11 mouse cellular contexts compared by ENCODE assay signal in the genomic region with DNA sequence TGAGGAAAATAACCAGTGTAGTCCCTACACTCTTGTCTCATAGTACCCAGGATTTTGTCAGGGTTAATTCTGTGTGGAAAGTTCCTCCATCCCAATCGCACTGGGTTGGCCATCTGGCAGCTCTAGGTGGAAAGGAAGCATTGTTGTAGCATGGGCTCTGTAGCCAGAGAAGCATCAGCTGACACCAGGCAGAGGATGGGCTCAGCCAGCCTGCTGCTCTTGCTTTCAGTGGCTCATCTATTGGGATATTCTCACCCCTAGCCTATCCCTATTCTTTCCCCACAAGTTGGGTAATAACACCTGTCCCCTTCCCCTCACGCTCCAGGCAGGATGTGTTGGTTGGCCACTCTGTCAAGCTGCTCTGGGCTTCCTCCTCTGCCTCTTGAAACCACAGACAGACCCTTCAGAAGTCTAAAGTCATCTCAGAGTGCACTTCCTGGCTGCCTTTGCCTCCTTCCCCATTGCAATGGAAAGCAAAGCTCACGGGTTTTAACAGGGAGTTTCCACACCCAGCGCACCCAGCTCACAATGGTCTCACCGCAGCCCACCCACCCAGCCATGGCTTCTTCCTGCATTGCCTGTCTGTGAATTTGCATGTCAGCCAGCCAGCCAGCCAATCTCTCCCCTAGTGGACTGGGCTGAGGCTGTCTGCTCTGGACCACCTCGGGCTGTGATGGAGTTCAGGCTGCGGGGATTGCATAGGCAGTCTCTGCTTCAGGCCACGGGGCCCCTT. TPM values are rescaled to one million over a fixed set of nuclear protein-coding genes. Genes with fewer than 3 reads are reported as not detected.
DNase-seq lines count a peak whose midpoint lies in the region; ATAC-seq lines count a peak whose summit lies in the region.
"Had no signal": no experiment of that assay in that cellular context is flagged by ENCODE, and none has a peak within 500 bp of the region (broad histone marks: within the 10 kb centered on the region; RNA-seq: fewer than 3 reads in every experiment).

No protein-coding gene starts in this region.

- peaks cover 11% of the 10 kb centered on the region for H3K4me1 ChIP-seq in midbrain, embryonic 10.5 days
- no peaks in the 10 kb centered on the region for H3K4me1 ChIP-seq in midbrain, embryonic 15.5 days

- no peak overlapping the region for H3K4me2 ChIP-seq in midbrain, embryonic 15.5 days

- no peak overlapping the region for H3K4me3 ChIP-seq in midbrain, embryonic 10.5 days
- no peak overlapping the region for H3K4me3 ChIP-seq in midbrain, embryonic 15.5 days

- peak; percentile 22 for DNase-seq in cerebellum, adult 9-11 months
- no peak for DNase-seq in cerebellum, adult 9-10 months
- DNase-seq in midbrain, embryonic 10.5 days (ENCODE audit: low spot score) = peak; percentile 40
- no peak for DNase-seq in adrenal gland, postnatal 14 days
- DNase-seq in gastrocnemius, adult 8-10 months (ENCODE audit: low spot score in 2 of 2) = no peak

- no peak for ATAC-seq in midbrain, embryonic 15.5 days (replicated peaks)
- peak; percentile 91 for ATAC-seq in inflammation-experienced regulatory T-cells, adult 6 months
- peak; percentile 32 for ATAC-seq in neutrophil, adult 5-6 weeks (ENCODE audit: extremely low read depth, insufficient number of reproducible peaks, low FRiP score, poor library complexity, severe bottlenecking)

- WGBS in midbrain, embryonic 10.5 days = 56% methylated on average over 8 of the region's 8 CpGs
- WGBS in midbrain, embryonic 15.5 days = 39% methylated on average over 8 of the region's 8 CpGs

- peak overlapping the region; percentile 59 for H3K27ac ChIP-seq in midbrain, embryonic 10.5 days (replicated peaks)
- no peak overlapping the region for H3K27ac ChIP-seq in midbrain, embryonic 15.5 days

- no peak overlapping the region for H3K9ac ChIP-seq in midbrain, embryonic 15.5 days

- H3K36me3 ChIP-seq in midbrain, embryonic 10.5 days = no peaks in the 10 kb centered on the region
- H3K36me3 ChIP-seq in midbrain, embryonic 15.5 days (replicated peaks) = no peaks in the 10 kb centered on the region

- no peaks in the 10 kb centered on the region for H3K9me3 ChIP-seq in midbrain, embryonic 10.5 days (replicated peaks)
- no peaks in the 10 kb centered on the region for H3K9me3 ChIP-seq in midbrain, embryonic 15.5 days

- no peaks in the 10 kb centered on the region for H3K27me3 ChIP-seq in midbrain, embryonic 10.5 days (ENCODE audit: low read depth, poor library complexity, severe bottlenecking)
- H3K27me3 ChIP-seq in midbrain, embryonic 15.5 days (replicated peaks) = no peaks in the 10 kb centered on the region

RNA-seq across cellular contexts. Expression of a gene that starts 15.0 kb away (rescaled TPM):
- polyA plus RNA-seq in midbrain, embryonic 10.5 days (2016; fragmentation: Nextera tagmentation; extraction: Ambion mirVana) = 5.9 and 6.7 TPM in 2 replicates
- 8.0 and 8.1 TPM in 2 replicates for polyA plus RNA-seq in midbrain, embryonic 15.5 days (2015; fragmentation: Nextera tagmentation; extraction: Ambion mirVana)
- 1 to 10 TPM in 1 of 3 experiments, under 1 TPM in 2; 0.29 to 1.2 (median 0.43) TPM for polyA plus RNA-seq in inflammation-experienced regulatory T-cells, adult 6 months (2017; shearing (Covaris generic))
- 12.9 and 15.5 TPM in 2 replicates for total RNA-seq in neutrophil, adult 5-6 weeks (2017)
- 2.4 and 3.8 TPM in 2 replicates for total RNA-seq in adrenal gland, postnatal 14 days (2021)
- under 1 TPM in 2 of 4 experiments, not detected in 2; 0.11 to 0.24 TPM for total RNA-seq in gastrocnemius, adult 8-10 months (2022)

RNA-seq across cellular contexts. Expression of a gene that starts 31.3 kb away (rescaled TPM):
- polyA plus RNA-seq in midbrain, embryonic 10.5 days (2016; fragmentation: Nextera tagmentation; extraction: Ambion mirVana) = not detected in 2 replicates
- 0.03 TPM in 1 of 2 replicates, not detected in the other for polyA plus RNA-seq in midbrain, embryonic 15.5 days (2015; fragmentation: Nextera tagmentation; extraction: Ambion mirVana)
- polyA plus RNA-seq in inflammation-experienced regulatory T-cells, adult 6 months (2017; shearing (Covaris generic)) = not detected
- total RNA-seq in neutrophil, adult 5-6 weeks (2017) = not detected in 2 replicates
- 0.22 and 0.30 TPM in 2 replicates for total RNA-seq in adrenal gland, postnatal 14 days (2021)
- 100 to 1,000 TPM in 2 of 4 experiments, 10 to 100 TPM in 2; 68.7 to 171 (median 104) TPM for total RNA-seq in gastrocnemius, adult 8-10 months (2022)
- polyA plus RNA-seq: small intestine, adult 2 months had no signal

RNA-seq across cellular contexts. Expression of a gene that starts 37.2 kb away (rescaled TPM):
- polyA plus RNA-seq in midbrain, embryonic 10.5 days (2016; fragmentation: Nextera tagmentation; extraction: Ambion mirVana) = not detected in 2 replicates
- not detected in 2 replicates for polyA plus RNA-seq in midbrain, embryonic 15.5 days (2015; fragmentation: Nextera tagmentation; extraction: Ambion mirVana)
- polyA plus RNA-seq in inflammation-experienced regulatory T-cells, adult 6 months (2017; shearing (Covaris generic)) = 100 to 1,000 TPM in 1 of 3 experiments, 10 to 100 TPM in 2; 58.7 to 102 (median 87.0) TPM
- total RNA-seq in neutrophil, adult 5-6 weeks (2017) = not detected in 2 replicates
- total RNA-seq in adrenal gland, postnatal 14 days (2021) = 0.41 TPM in 1 of 2 replicates, not detected in the other
- total RNA-seq in gastrocnemius, adult 8-10 months (2022) = not detected
- total RNA-seq: left cerebral cortex, postnatal 10 days had no signal
- polyA plus RNA-seq: C2C12 had no signal

RNA-seq across cellular contexts. Expression of a gene that starts 55.5 kb away (rescaled TPM):
- 40.4 and 42.1 TPM in 2 replicates for polyA plus RNA-seq in midbrain, embryonic 10.5 days (2016; fragmentation: Nextera tagmentation; extraction: Ambion mirVana)
- polyA plus RNA-seq in midbrain, embryonic 15.5 days (2015; fragmentation: Nextera tagmentation; extraction: Ambion mirVana) = 41.5 and 48.3 TPM in 2 replicates
- polyA plus RNA-seq in inflammation-experienced regulatory T-cells, adult 6 months (2017; shearing (Covaris generic)) = 10 to 100 TPM; 17.6 to 21.3 (median 18.1) TPM
- total RNA-seq in neutrophil, adult 5-6 weeks (2017) = 25.1 and 29.1 TPM in 2 replicates
- 21.6 and 22.6 TPM in 2 replicates for total RNA-seq in adrenal gland, postnatal 14 days (2021)
- total RNA-seq in gastrocnemius, adult 8-10 months (2022) = 10 to 100 TPM in 2 of 4 experiments, 1 to 10 TPM in 2; 8.7 to 13.2 (median 9.8) TPM

Comparison
In these comparisons a context has a peak if more than half of its experiments do, and no peak if none do; other contexts are left out.
1. DNase-seq: peak in cerebellum, adult 9-11 months (single experiment) and midbrain, embryonic 10.5 days (single experiment); none in cerebellum, adult 9-10 months (single experiment), adrenal gland, postnatal 14 days (single experiment) and gastrocnemius, adult 8-10 months (0 of 2).
2. RNA of a gene that starts 31.3 kb away (total RNA-seq): 68.7 to 171 TPM in gastrocnemius, adult 8-10 months; 0.22 to 0.30 TPM in adrenal gland, postnatal 14 days and not detected in neutrophil, adult 5-6 weeks; every median in the first group is over 10 times any median in the second.